In the genomic region with DNA sequence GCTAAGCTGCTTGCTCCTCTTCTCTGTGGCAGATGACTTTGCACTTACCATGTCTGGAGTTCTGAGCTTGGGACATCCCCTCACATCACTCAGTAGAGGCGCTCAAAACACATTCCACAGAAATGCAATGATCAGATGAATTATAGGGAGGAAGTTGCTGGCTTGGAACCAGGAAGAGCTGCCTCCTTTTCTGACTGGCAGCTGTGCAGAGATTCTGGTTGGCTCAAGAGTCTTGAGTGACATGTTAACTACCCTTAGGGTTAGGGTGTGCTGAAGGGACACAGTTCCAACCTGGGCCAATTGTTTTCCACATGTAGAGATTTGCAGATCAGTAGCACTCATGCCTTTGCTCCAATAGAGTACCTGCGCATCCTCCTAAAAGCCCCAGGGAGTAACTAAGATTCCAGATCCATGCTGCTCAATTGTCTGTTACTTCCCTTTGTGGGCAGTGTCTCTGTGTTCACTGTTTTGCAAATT, we compare ENCODE assay signal across 4 mouse cellular contexts. TPM values are rescaled to one million over a fixed set of nuclear protein-coding genes. Genes with fewer than 3 reads are reported as not detected.
"Had no signal": no experiment of that assay in that cellular context is flagged by ENCODE, and none has a peak within 500 bp of the region (broad histone marks: within the 10 kb centered on the region; RNA-seq: fewer than 3 reads in every experiment).

Gene Gm14412, minus strand, starts transcription at position 51 of the 477 bp plus-strand sequence.

RNA-seq across cellular contexts. Expression of gene Gm14412, which starts in this region (rescaled TPM):
- polyA plus RNA-seq: inflammation-experienced regulatory T-cells, adult 6 months; intestine, postnatal 0 days; liver, embryonic 13.5 days; liver, postnatal 0 days had no signal
